ENCODE assay signal across 13 mouse cellular contexts in genomic region chr6:22801908-22802307, GRCm38 (mm10).
"Had no signal": no experiment of that assay in that cellular context is flagged by ENCODE, and none has a peak within 500 bp of the region (broad histone marks: within the 10 kb centered on the region; RNA-seq: fewer than 3 reads in every experiment).

No protein-coding gene starts in this region.

- H3K4me2 ChIP-seq: kidney, embryonic 15.5 days; limb, embryonic 13.5 days; liver, embryonic 15.5 days; lung, embryonic 15.5 days; neural tube, embryonic 12.5 days had no signal

- H3K4me1 ChIP-seq: kidney, embryonic 15.5 days; limb, embryonic 13.5 days; liver, embryonic 15.5 days; lung, embryonic 15.5 days; megakaryocyte, embryonic 14.5 days; neural tube, embryonic 12.5 days had no signal

- H3K4me3 ChIP-seq: kidney, embryonic 15.5 days; limb, embryonic 13.5 days; liver, embryonic 15.5 days; lung, embryonic 15.5 days; megakaryocyte, embryonic 14.5 days; neural tube, embryonic 12.5 days had no signal

- H3K9ac ChIP-seq: kidney, embryonic 15.5 days; limb, embryonic 13.5 days; liver, embryonic 15.5 days; lung, embryonic 15.5 days; neural tube, embryonic 12.5 days had no signal

- H3K9me3 ChIP-seq: kidney, embryonic 15.5 days; limb, embryonic 13.5 days; liver, embryonic 15.5 days; lung, embryonic 15.5 days; megakaryocyte, embryonic 14.5 days; neural tube, embryonic 12.5 days had no signal

- H3K27ac ChIP-seq: kidney, embryonic 15.5 days; limb, embryonic 13.5 days; liver, embryonic 15.5 days; lung, embryonic 15.5 days; macrophage; neural tube, embryonic 12.5 days; stomach, postnatal 0 days had no signal

- DNase-seq: kidney, adult 2 months; kidney, postnatal 14 days; left cerebral cortex, postnatal 4 days; thymus, adult 2 months; thymus, postnatal 25 days had no signal

- H3K36me3 ChIP-seq: kidney, embryonic 15.5 days; limb, embryonic 13.5 days; liver, embryonic 15.5 days; lung, embryonic 15.5 days; neural tube, embryonic 12.5 days had no signal

- H3K27me3 ChIP-seq: kidney, embryonic 15.5 days; limb, embryonic 13.5 days; liver, embryonic 15.5 days; lung, embryonic 15.5 days; megakaryocyte, embryonic 14.5 days; neural tube, embryonic 12.5 days had no signal
